Mouse (Mus musculus): ENCODE measurements at regions not wholly inside any gene's neighbourhood (a gene's known extent, or its start where the extent isn't known, plus 50 kb on each side); places are given as distances from the start of the nearest gene placed in this dataset.
"Not testable (repeated sequence)": the region's sequence is repeated elsewhere in the genome, so short reads cannot be mapped to it uniquely, and the experiment has no call there.

- no peak for DNase-seq (ENCODE audit: low spot score in 2 of 2)
Observed at GRCm38 (mm10) chr15:93189266-93189855, 85.6 kb downstream of the Gxylt1 start.

GRCm38 (mm10) chr15:93176221-93176620 lies 98.8 kb downstream of the Gxylt1 start:
- DNase-seq (ENCODE audit: low spot score in 2 of 2) = no peak

- no peak for DNase-seq (ENCODE audit: low spot score in 2 of 2)
Observed at GRCm38 (mm10) chr15:93168784-93169183, 106.2 kb downstream of the Gxylt1 start.

GRCm38 (mm10) chr15:93167451-93167850 lies 107.5 kb downstream of the Gxylt1 start:
- DNase-seq (ENCODE audit: low spot score in 2 of 2) = no peak

GRCm38 (mm10) chr15:93161924-93162910 lies 112.8 kb downstream of the Gxylt1 start:
- peak in 1 of 2 experiments; percentile 2 for DNase-seq (ENCODE audit: low spot score in 2 of 2)

- DNase-seq (ENCODE audit: low spot score in 2 of 2) = no peak
Observed at GRCm38 (mm10) chr15:93161329-93161728, 113.7 kb downstream of the Gxylt1 start.

GRCm38 (mm10) chr15:93155756-93156155 lies 119.2 kb downstream of the Gxylt1 start:
- DNase-seq (ENCODE audit: low spot score in 2 of 2) = no peak

GRCm38 (mm10) chr15:93154022-93154421 lies 121.0 kb downstream of the Gxylt1 start:
- peak in 1 of 2 experiments; percentile 8 for DNase-seq (ENCODE audit: low spot score in 2 of 2)

GRCm38 (mm10) chr15:93144899-93145298 lies 130.1 kb downstream of the Gxylt1 start:
- DNase-seq (ENCODE audit: low spot score in 2 of 2) = no peak

- no peak for DNase-seq (ENCODE audit: low spot score in 2 of 2)
Observed at GRCm38 (mm10) chr15:93144264-93144663, 130.7 kb downstream of the Gxylt1 start.

GRCm38 (mm10) chr15:93133379-93133778 lies 141.6 kb downstream of the Gxylt1 start:
- peak in 1 of 2 experiments; percentile 8 for DNase-seq (ENCODE audit: low spot score in 2 of 2)

GRCm38 (mm10) chr15:93131056-93131455 lies 143.9 kb downstream of the Gxylt1 start:
- DNase-seq (ENCODE audit: low spot score in 2 of 2) = no peak

- DNase-seq (ENCODE audit: low spot score in 2 of 2) = no peak
Observed at GRCm38 (mm10) chr15:93125261-93125660, 149.7 kb downstream of the Gxylt1 start.

GRCm38 (mm10) chr15:93121156-93121555 lies 153.8 kb downstream of the Gxylt1 start:
- no peak for DNase-seq (ENCODE audit: low spot score in 2 of 2)

- not testable (repeated sequence) for DNase-seq (ENCODE audit: low spot score in 2 of 2)
Observed at GRCm38 (mm10) chr15:93117806-93118205, 157.2 kb downstream of the Gxylt1 start.

- peak; percentile 24 to 67 for DNase-seq (ENCODE audit: low spot score in 2 of 2)
Observed at GRCm38 (mm10) chr15:93115674-93116102, 159.3 kb downstream of the Gxylt1 start.

- DNase-seq (ENCODE audit: low spot score in 2 of 2) = no peak
Observed at GRCm38 (mm10) chr15:93104936-93105335, 170.0 kb downstream of the Gxylt1 start.

- no peak for DNase-seq (ENCODE audit: low spot score in 2 of 2)
Observed at GRCm38 (mm10) chr15:93103426-93103825, 171.6 kb downstream of the Gxylt1 start.

GRCm38 (mm10) chr15:93101881-93102280 lies 173.1 kb downstream of the Gxylt1 start:
- no peak for DNase-seq (ENCODE audit: low spot score in 2 of 2)

GRCm38 (mm10) chr15:93100837-93101236 lies 174.1 kb downstream of the Gxylt1 start:
- DNase-seq (ENCODE audit: low spot score in 2 of 2) = no peak

- no peak for DNase-seq (ENCODE audit: low spot score in 2 of 2)
Observed at GRCm38 (mm10) chr15:93099840-93100239, 175.1 kb downstream of the Gxylt1 start.

- DNase-seq (ENCODE audit: low spot score in 2 of 2) = no peak
Observed at GRCm38 (mm10) chr15:93096335-93096734, 178.6 kb downstream of the Gxylt1 start.

- DNase-seq (ENCODE audit: low spot score in 2 of 2) = no peak
Observed at GRCm38 (mm10) chr15:93095224-93095623, 179.8 kb downstream of the Gxylt1 start.
